Mouse (Mus musculus): ENCODE data around the gene Gm10024. TPM values are rescaled to one million over a fixed set of nuclear protein-coding genes. Genes with fewer than 3 reads are reported as not detected.
"Not testable (repeated sequence)": the region's sequence is repeated elsewhere in the genome, so short reads cannot be mapped to it uniquely, and the experiment has no call there.

The Gm10024 gene
- polyA plus RNA-seq, 1 experiment = not detected

- Histone ChIP-seq H3K27ac (ENCODE audit: insufficient read depth, low read length) (no peak within 1 kb of the TSS), H3K4me1 (ENCODE audit: control insufficient read depth, insufficient read depth, low read length) (no peaks in the 10 kb centered on the region), H3K4me3 (ENCODE audit: low read depth, low read length) (no peak within 1 kb of the TSS), H3K9ac (ENCODE audit: low read depth, poor library complexity, severe bottlenecking) (no peak within 1 kb of the TSS), H3K9me3 (replicated peaks; ENCODE audit: control insufficient read depth, insufficient read depth, low read length, poor library complexity, severe bottlenecking) (no peaks in the 10 kb centered on the region), H3K36me3 (ENCODE audit: control insufficient read depth, insufficient read depth, low read length, poor library complexity, severe bottlenecking) (no peaks in the 10 kb centered on the region), H3K27me3 (ENCODE audit: control insufficient read depth, insufficient read depth, low read length, poor library complexity, severe bottlenecking) (no peaks in the 10 kb centered on the region)
- TF ChIP-seq CTCF (IDR thresholded peaks at IDR 0.05; ENCODE audit: low read depth, low read length) (no peak), EP300 (IDR thresholded peaks at IDR 0.05; ENCODE audit: insufficient read depth, low read depth, low read length) (no peak), POLR2A (IDR thresholded peaks at IDR 0.05; ENCODE audit: insufficient read depth, low read length) (no peak)
Measured at GRCm38 (mm10) chr10:77697133-77697532, 14.1 kb upstream of the Gm10024 start, which contains the start of gene Gm9508. TSS of gene Gm9508 (minus strand) at chr10:77697233.

GRCm38 (mm10) chr10:77706326-77706725, 4.9 kb upstream of the Gm10024 start, which contains the start of gene Gm10272:
TSS of gene Gm10272 (plus strand) at chr10:77706626.
- no peak for TF ChIP-seq POLR2A (IDR thresholded peaks at IDR 0.05; ENCODE audit: insufficient read depth, low read length)
- TF ChIP-seq EP300 (IDR thresholded peaks at IDR 0.05; ENCODE audit: insufficient read depth, low read depth, low read length) = no peak
- TF ChIP-seq CTCF (IDR thresholded peaks at IDR 0.05; ENCODE audit: low read depth, low read length) = no peak
- no peaks in the 10 kb centered on the region for H3K4me1 ChIP-seq (ENCODE audit: control insufficient read depth, insufficient read depth, low read length)

GRCm38 (mm10) chr10:77709831-77710230, 1.4 kb upstream of the Gm10024 start:
- H3K4me1 ChIP-seq (ENCODE audit: control insufficient read depth, insufficient read depth, low read length) = no peaks in the 10 kb centered on the region
- no peaks in the 10 kb centered on the region for H3K9me3 ChIP-seq (replicated peaks; ENCODE audit: control insufficient read depth, insufficient read depth, low read length, poor library complexity, severe bottlenecking)
- TF ChIP-seq CTCF (IDR thresholded peaks at IDR 0.05; ENCODE audit: low read depth, low read length) = no peak
- no peak for TF ChIP-seq EP300 (IDR thresholded peaks at IDR 0.05; ENCODE audit: insufficient read depth, low read depth, low read length)
- no peak for TF ChIP-seq POLR2A (IDR thresholded peaks at IDR 0.05; ENCODE audit: insufficient read depth, low read length)

More at GRCm38 (mm10) chr10:77706326-77706725, 4.9 kb upstream of the Gm10024 start, which contains the start of gene Gm10272:
- no peaks in the 10 kb centered on the region for H3K27me3 ChIP-seq (ENCODE audit: control insufficient read depth, insufficient read depth, low read length, poor library complexity, severe bottlenecking)
- no peaks in the 10 kb centered on the region for H3K36me3 ChIP-seq (ENCODE audit: control insufficient read depth, insufficient read depth, low read length, poor library complexity, severe bottlenecking)
- no peaks in the 10 kb centered on the region for H3K9me3 ChIP-seq (replicated peaks; ENCODE audit: control insufficient read depth, insufficient read depth, low read length, poor library complexity, severe bottlenecking)
- no peak within 1 kb of the TSS for H3K4me3 ChIP-seq (ENCODE audit: low read depth, low read length)
- no peak within 1 kb of the TSS for H3K27ac ChIP-seq (ENCODE audit: insufficient read depth, low read length)
- no peak within 1 kb of the TSS for H3K9ac ChIP-seq (ENCODE audit: low read depth, poor library complexity, severe bottlenecking)

GRCm38 (mm10) chr10:77713734-77714133, 2.5 kb downstream of the Gm10024 start:
- Histone ChIP-seq H3K4me1 (ENCODE audit: control insufficient read depth, insufficient read depth, low read length) (no peaks in the 10 kb centered on the region), H3K27ac (ENCODE audit: insufficient read depth, low read length) (no peak overlapping the region), H3K9me3 (replicated peaks; ENCODE audit: control insufficient read depth, insufficient read depth, low read length, poor library complexity, severe bottlenecking) (no peaks in the 10 kb centered on the region), H3K9ac (ENCODE audit: low read depth, poor library complexity, severe bottlenecking) (no peak overlapping the region), H3K4me3 (ENCODE audit: low read depth, low read length) (no peak overlapping the region), H3K27me3 (ENCODE audit: control insufficient read depth, insufficient read depth, low read length, poor library complexity, severe bottlenecking) (no peaks in the 10 kb centered on the region), H3K36me3 (ENCODE audit: control insufficient read depth, insufficient read depth, low read length, poor library complexity, severe bottlenecking) (no peaks in the 10 kb centered on the region)
- no peak for TF ChIP-seq CTCF (IDR thresholded peaks at IDR 0.05; ENCODE audit: low read depth, low read length)
- no peak for TF ChIP-seq POLR2A (IDR thresholded peaks at IDR 0.05; ENCODE audit: insufficient read depth, low read length)
- no peak for TF ChIP-seq EP300 (IDR thresholded peaks at IDR 0.05; ENCODE audit: insufficient read depth, low read depth, low read length)

More at GRCm38 (mm10) chr10:77709831-77710230, 1.4 kb upstream of the Gm10024 start:
- no peak overlapping the region for H3K4me3 ChIP-seq (ENCODE audit: low read depth, low read length)
- no peak overlapping the region for H3K9ac ChIP-seq (ENCODE audit: low read depth, poor library complexity, severe bottlenecking)
- H3K27ac ChIP-seq (ENCODE audit: insufficient read depth, low read length) = no peak overlapping the region
- H3K36me3 ChIP-seq (ENCODE audit: control insufficient read depth, insufficient read depth, low read length, poor library complexity, severe bottlenecking) = no peaks in the 10 kb centered on the region
- H3K27me3 ChIP-seq (ENCODE audit: control insufficient read depth, insufficient read depth, low read length, poor library complexity, severe bottlenecking) = no peaks in the 10 kb centered on the region

GRCm38 (mm10) chr10:77715507-77715906, 4.2 kb downstream of the Gm10024 start, which contains the start of gene Gm10142:
TSS of gene Gm10142 (plus strand) at chr10:77715807.
- Histone ChIP-seq H3K4me3 (ENCODE audit: low read depth, low read length) (no peak within 1 kb of the TSS), H3K27me3 (ENCODE audit: control insufficient read depth, insufficient read depth, low read length, poor library complexity, severe bottlenecking) (no peaks in the 10 kb centered on the region), H3K9me3 (replicated peaks; ENCODE audit: control insufficient read depth, insufficient read depth, low read length, poor library complexity, severe bottlenecking) (no peaks in the 10 kb centered on the region), H3K27ac (ENCODE audit: insufficient read depth, low read length) (no peak within 1 kb of the TSS), H3K36me3 (ENCODE audit: control insufficient read depth, insufficient read depth, low read length, poor library complexity, severe bottlenecking) (no peaks in the 10 kb centered on the region), H3K4me1 (ENCODE audit: control insufficient read depth, insufficient read depth, low read length) (no peaks in the 10 kb centered on the region), H3K9ac (ENCODE audit: low read depth, poor library complexity, severe bottlenecking) (no peak within 1 kb of the TSS)
- TF ChIP-seq POLR2A (IDR thresholded peaks at IDR 0.05; ENCODE audit: insufficient read depth, low read length) (no peak), EP300 (IDR thresholded peaks at IDR 0.05; ENCODE audit: insufficient read depth, low read depth, low read length) (no peak), CTCF (IDR thresholded peaks at IDR 0.05; ENCODE audit: low read depth, low read length) (no peak)

- H3K9me3 ChIP-seq (replicated peaks; ENCODE audit: control insufficient read depth, insufficient read depth, low read length, poor library complexity, severe bottlenecking); H3K9ac ChIP-seq (ENCODE audit: low read depth, poor library complexity, severe bottlenecking); H3K36me3 ChIP-seq (ENCODE audit: control insufficient read depth, insufficient read depth, low read length, poor library complexity, severe bottlenecking); H3K4me3 ChIP-seq (ENCODE audit: low read depth, low read length); H3K27me3 ChIP-seq (ENCODE audit: control insufficient read depth, insufficient read depth, low read length, poor library complexity, severe bottlenecking); H3K4me1 ChIP-seq (ENCODE audit: control insufficient read depth, insufficient read depth, low read length); H3K27ac ChIP-seq (ENCODE audit: insufficient read depth, low read length): not testable (repeated sequence)
Measured at GRCm38 (mm10) chr10:77720299-77720698, 9.0 kb downstream of the Gm10024 start, which contains the start of gene Krtap12-1. TSS of gene Krtap12-1 (plus strand) at chr10:77720599.
